Mouse (Mus musculus) left cerebral cortex, adult 18-20 months (tissue): ENCODE measurements around the gene Mlana. TPM values are rescaled to one million over a fixed set of nuclear protein-coding genes. Genes with fewer than 3 reads are reported as not detected.

Experiments
- DNase-seq, 2 experiments: peaks; one replicate each; pipeline ENCODE4 v3.0.0; 2021 to 2022; ENCODE audit warnings: low spot score in 2 of 2, mixed read lengths in 1 of 2
- total RNA-seq, 2 experiments: library from RNA; stranded (reverse); gene quantifications; 2 replicates each; pipeline ENCODE4 v1.2.3; 2021

The Mlana gene
- total RNA-seq, 2 experiments from 2014 or later = 0.49 TPM; not detected in 1

GRCm38 (mm10) chr19:29743531-29743930 lies 45.9 kb downstream of the Mlana start:
- DNase-seq = no peak

DNA sequence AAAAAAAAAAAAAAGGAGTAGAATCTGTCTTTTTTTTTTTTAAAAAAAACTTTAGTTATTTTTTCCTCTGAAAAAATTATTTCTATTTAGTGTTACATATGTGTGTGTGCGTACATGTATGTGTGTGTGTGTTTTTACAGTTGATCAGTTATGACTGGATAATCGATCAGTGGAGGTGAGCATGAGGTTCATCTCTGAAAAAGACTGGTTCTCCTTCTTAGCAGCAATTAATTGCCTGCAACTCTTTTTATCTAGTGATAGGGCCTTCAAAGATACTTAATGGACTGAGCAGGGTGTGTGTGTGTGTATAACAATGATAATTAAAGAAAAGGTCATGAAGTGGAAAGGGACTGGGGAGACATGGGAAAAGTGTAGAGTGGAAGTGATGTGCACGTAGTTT lies 53.4 kb downstream of the Mlana start:
- no peak for DNase-seq

DNA sequence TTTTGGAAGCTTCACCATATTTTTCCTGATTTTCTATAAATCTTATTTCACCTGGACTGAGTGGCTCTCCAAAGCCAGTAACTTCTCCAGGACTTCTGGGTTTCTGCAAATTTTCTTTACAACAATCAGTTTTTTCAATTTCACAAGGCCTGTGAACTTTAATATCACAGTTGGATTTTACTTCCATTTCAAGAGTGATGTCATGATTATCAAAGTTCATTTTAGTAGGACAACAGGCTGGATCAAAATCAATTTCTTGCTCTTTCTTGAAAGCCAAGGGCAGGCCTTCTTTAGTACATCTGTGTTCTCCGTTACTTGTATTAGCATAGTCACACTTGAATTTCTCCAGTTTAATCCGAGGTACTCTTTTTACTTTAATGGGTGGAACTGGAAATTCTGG lies 56.3 kb downstream of the Mlana start:
- no peak for DNase-seq

Other genes with a start within 250 kb of the Mlana start
- gene Ric1, start 175.5 kb upstream of the Mlana start, total RNA-seq = 10 to 100 TPM; 31.3 to 33.2 TPM
- gene Ermp1, start 49.4 kb upstream of the Mlana start, total RNA-seq = 10 to 100 TPM; 37.0 to 38.0 TPM
- gene 9930021J03Rik, start 108.2 kb downstream of the Mlana start, total RNA-seq = 10 to 100 TPM; 40.8 to 42.0 TPM
- 10 to 100 TPM; 35.9 to 37.0 TPM for gene Ranbp6, start 115.2 kb downstream of the Mlana start, total RNA-seq
- 10 to 100 TPM; 41.9 to 54.2 TPM for gene Il33, start 227.3 kb downstream of the Mlana start, total RNA-seq